Mouse (Mus musculus) hindbrain, embryonic 16.5 days (tissue): ENCODE measurements around the gene Snrnp27. TPM values are rescaled to one million over a fixed set of nuclear protein-coding genes. Genes with fewer than 3 reads are reported as not detected.

Source experiments
- ATAC-seq: fragments of 200-750 bp; cut with Nextera tagmentation; 2 replicates; pipeline ENCODE4 v1.8.0; 2017; ENCODE audit warnings: moderate TSS enrichment, moderate library complexity
- H3K27ac ChIP-seq: fragments of 300-500 bp; sonication (generic); 2 replicates; pipeline ENCODE4 v1.5.1; 2014; ENCODE audit warnings: low read depth, mild to moderate bottlenecking, control low read depth, low read length, moderate library complexity
- H3K27me3 ChIP-seq: fragments of 300-500 bp; sonication (generic); replicated peaks from 2 replicates; pipeline ENCODE4 v1.6.1; 2014; ENCODE audit warnings: low read length; ENCODE audit not compliant: control insufficient read depth, insufficient read depth
- H3K36me3 ChIP-seq: fragments of 300-500 bp; sonication (generic); 2 replicates; pipeline ENCODE4 v1.6.1; 2014; ENCODE audit warnings: mild to moderate bottlenecking, low read length, moderate library complexity, mixed read lengths; ENCODE audit not compliant: control insufficient read depth, insufficient read depth
- H3K4me1 ChIP-seq: fragments of 300-500 bp; sonication (generic); 2 replicates; pipeline ENCODE4 v1.6.1; 2014; ENCODE audit warnings: low read depth, low read length; ENCODE audit not compliant: control insufficient read depth, insufficient read depth
- H3K4me2 ChIP-seq: fragments of 300-500 bp; sonication (generic); 2 replicates; pipeline ENCODE4 v1.6.1; 2014; ENCODE audit warnings: mild to moderate bottlenecking, low read length, control low read depth, moderate library complexity
- H3K4me3 ChIP-seq: fragments of 300-500 bp; sonication (generic); 2 replicates; pipeline ENCODE4 v1.5.1; 2014; ENCODE audit warnings: mild to moderate bottlenecking, low read length, control low read depth, moderate library complexity
- H3K9ac ChIP-seq: fragments of 300-500 bp; sonication (generic); 2 replicates; pipeline ENCODE4 v1.6.1; 2014; ENCODE audit warnings: low read depth, mild to moderate bottlenecking, control low read depth, low read length, moderate library complexity
- H3K9me3 ChIP-seq: fragments of 300-500 bp; sonication (generic); 2 replicates; pipeline ENCODE4 v1.6.1; 2014; ENCODE audit warnings: mild to moderate bottlenecking, low read length, moderate library complexity; ENCODE audit not compliant: control insufficient read depth
- WGBS: fragments of 180-500 bp; shearing (Covaris S2); extraction: QIAGEN DNeasy Blood & Tissue Kit; methylation state at CpG from one replicate; pipeline ENCODE4 v1.1.7; 2014; 5-methylcytosine and 5-hydroxymethylcytosine counted together
- polyA plus RNA-seq: library from polyadenylated mRNA; unstranded; fragments of >200 nt; fragmentation: Nextera tagmentation; extraction: Ambion mirVana; gene quantifications from 2 replicates; pipeline ENCODE4 v1.2.1, GENCODE M21; 2015

Snrnp27 gene
- polyA plus RNA-seq, 1 experiment from 2014 or later, result 81.5 TPM

DNA sequence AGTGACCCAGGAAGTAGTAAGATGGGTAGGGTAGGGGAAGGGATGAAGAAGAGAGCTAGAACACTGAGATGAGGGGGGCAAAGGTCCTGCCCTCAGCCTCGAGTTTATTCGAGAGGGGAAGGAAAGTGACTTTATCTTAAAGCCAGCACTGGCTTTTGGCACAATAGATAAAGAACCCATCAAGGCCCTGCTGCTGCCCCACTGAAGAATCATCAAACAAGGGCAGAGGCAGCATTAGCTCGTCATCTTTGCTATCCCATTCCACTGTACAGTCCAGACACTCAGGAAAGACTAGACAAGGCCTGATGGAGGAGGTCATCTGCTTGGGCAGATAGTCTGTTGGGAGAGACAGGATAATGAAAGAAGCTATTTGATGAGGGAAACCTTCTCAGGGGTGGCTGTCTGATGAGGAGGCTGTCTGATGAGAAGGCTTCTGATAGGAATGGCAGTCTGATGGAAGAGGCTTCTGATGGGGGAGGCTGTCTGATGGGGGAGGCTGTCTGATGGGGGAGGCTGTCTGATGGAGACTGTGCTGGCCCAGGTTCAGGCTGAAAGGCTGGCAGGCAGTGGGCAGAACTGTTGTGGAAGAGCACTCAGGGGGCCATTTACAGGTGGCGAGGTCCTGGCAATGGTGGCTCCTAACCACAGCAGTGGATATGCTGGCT is 47.0 kb downstream of the Snrnp27 start:
- WGBS, result 66% methylated on average over 4 of the region's 4 CpGs
- no peaks in the 10 kb centered on the region for H3K9me3 ChIP-seq
- H3K36me3 ChIP-seq, result no peaks in the 10 kb centered on the region
- no peaks in the 10 kb centered on the region for H3K4me1 ChIP-seq
- H3K4me2 ChIP-seq, result no peak overlapping the region
- no peak overlapping the region for H3K27ac ChIP-seq
- no peak for ATAC-seq
- H3K9ac ChIP-seq, result no peak overlapping the region
- no peak overlapping the region for H3K4me3 ChIP-seq
- H3K27me3 ChIP-seq, result no peaks in the 10 kb centered on the region

DNA sequence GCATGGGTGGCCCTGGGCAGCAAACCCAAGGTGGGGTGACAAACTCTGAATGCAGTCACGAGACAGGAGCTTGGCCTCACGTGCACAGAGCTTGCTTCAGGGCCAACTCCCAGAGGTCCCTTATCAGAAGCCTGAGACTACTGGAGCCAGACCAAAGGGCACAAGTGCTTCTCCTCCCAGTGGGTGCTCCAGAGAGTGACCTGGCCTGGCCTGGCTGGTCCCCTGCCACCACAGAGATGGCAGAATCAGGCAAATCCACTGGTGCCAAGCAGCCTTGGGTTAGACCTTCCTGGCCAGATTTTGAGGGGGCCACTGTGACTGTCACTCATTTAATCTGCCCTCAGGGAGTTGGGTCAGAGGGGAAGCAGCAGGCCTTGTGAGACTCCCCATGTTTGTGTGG is 47.8 kb downstream of the Snrnp27 start:
- Histone ChIP-seq H3K27me3 (no peaks in the 10 kb centered on the region), H3K4me2 (no peak overlapping the region), H3K4me1 (no peaks in the 10 kb centered on the region), H3K4me3 (no peak overlapping the region), H3K9me3 (no peaks in the 10 kb centered on the region), H3K36me3 (no peaks in the 10 kb centered on the region), H3K27ac (no peak overlapping the region), H3K9ac (no peak overlapping the region)
- ATAC-seq, result no peak
- WGBS, result 66% methylated on average over 2 of the region's 2 CpGs

DNA sequence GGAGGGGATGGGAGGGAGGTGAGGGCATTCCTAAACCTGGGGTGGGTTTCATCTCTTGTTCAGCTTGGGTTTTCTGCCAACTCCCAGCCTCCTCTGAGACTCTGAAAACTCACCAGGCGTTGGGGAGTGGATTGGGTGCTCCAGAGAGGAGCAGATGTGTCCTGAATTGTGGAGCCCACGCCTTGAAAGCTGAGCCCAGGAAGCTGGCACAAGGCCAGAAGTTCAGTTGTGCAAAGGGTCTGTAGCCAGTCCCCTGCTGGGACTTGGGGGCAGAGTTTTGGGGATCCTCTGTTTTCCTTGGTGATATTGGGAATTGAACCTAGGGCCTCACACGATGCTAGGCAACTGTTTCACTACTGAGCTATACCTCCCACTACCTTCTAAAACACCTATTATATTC is 54.2 kb downstream of the Snrnp27 start:
- Histone ChIP-seq H3K9me3 (no peaks in the 10 kb centered on the region), H3K9ac (no peak overlapping the region), H3K27me3 (no peaks in the 10 kb centered on the region), H3K4me2 (no peak overlapping the region), H3K4me3 (no peak overlapping the region), H3K36me3 (no peaks in the 10 kb centered on the region), H3K27ac (no peak overlapping the region), H3K4me1 (no peaks in the 10 kb centered on the region)
- 55% methylated on average over 3 of the region's 3 CpGs for WGBS
- ATAC-seq, result no peak

DNA sequence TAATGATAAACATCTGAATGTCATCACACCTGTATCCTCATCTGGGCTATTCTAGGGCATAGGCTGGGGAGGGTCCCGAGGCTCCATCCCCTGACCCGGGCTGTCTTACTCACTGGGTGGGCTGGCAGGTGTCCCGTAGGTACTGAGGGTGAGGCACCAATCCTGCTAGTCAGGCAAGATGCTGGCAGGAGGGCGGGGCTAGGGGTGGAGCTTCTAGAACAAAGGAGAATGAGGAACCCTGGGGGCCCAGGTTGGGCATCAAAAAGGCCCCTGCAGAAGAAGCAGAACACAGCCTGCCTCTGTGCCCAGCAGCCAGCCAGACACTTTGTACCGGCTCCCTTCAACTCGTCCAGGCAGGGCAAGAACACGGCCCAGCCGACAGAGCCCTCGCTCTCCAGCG is 56.4 kb downstream of the Snrnp27 start, which contains the start of gene Asprv1:
TSS of gene Asprv1 (plus strand) at position 219 of the 400 bp plus-strand sequence.
- Histone ChIP-seq H3K4me1 (no peaks in the 10 kb centered on the region), H3K9ac (no peak within 1 kb of the TSS), H3K9me3 (no peaks in the 10 kb centered on the region), H3K4me3 (no peak within 1 kb of the TSS), H3K36me3 (no peaks in the 10 kb centered on the region), H3K27ac (no peak within 1 kb of the TSS), H3K4me2 (no peak within 1 kb of the TSS), H3K27me3 (no peaks in the 10 kb centered on the region)
- 59% methylated on average over 10 of the region's 10 CpGs for WGBS
- ATAC-seq, result no peak

Other genes starting within 250 kb of the Snrnp27 start
- gene C87436, start 246.1 kb downstream of the Snrnp27 start, polyA plus RNA-seq, result 21.4 and 22.9 TPM in 2 replicates
- gene Pcbp1, start 158.2 kb downstream of the Snrnp27 start, polyA plus RNA-seq, result 123 and 163 TPM in 2 replicates
- gene Asprv1, start 56.4 kb downstream of the Snrnp27 start, polyA plus RNA-seq, result 0.62 and 0.70 TPM in 2 replicates
- gene Mxd1, start 15.4 kb downstream of the Snrnp27 start, polyA plus RNA-seq, result 16.1 and 19.1 TPM in 2 replicates
- 30.0 and 30.3 TPM in 2 replicates for gene Gmcl1, start 48.9 kb upstream of the Snrnp27 start, polyA plus RNA-seq
- 6.3 and 7.4 TPM in 2 replicates for gene Anxa4, start 109.1 kb upstream of the Snrnp27 start, polyA plus RNA-seq
- 39.1 and 40.2 TPM in 2 replicates for gene Aak1, start 165.0 kb upstream of the Snrnp27 start, polyA plus RNA-seq